Mouse (Mus musculus) kidney, adult 2 months (tissue): Measurements from ENCODE around the gene Ifnar1. TPM values are rescaled to one million over a fixed set of nuclear protein-coding genes. Genes with fewer than 3 reads are reported as not detected.

Source experiments
- DNase-seq: peaks from one replicate; pipeline ENCODE4 v3.0.0; 2021
- H3K27ac ChIP-seq: fragments of 200-500 bp; 2 replicates; pipeline ENCODE4 v1.5.1; 2012; ENCODE audit warnings: low read depth, low read length, control low read depth, inconsistent platforms; ENCODE audit not compliant: insufficient read depth
- H3K27me3 ChIP-seq: fragments of 200-500 bp; replicated peaks from 2 replicates; pipeline ENCODE4 v1.6.1; 2012; ENCODE audit warnings: mild to moderate bottlenecking, moderate library complexity, low read length, inconsistent platforms; ENCODE audit not compliant: control insufficient read depth, insufficient read depth
- H3K36me3 ChIP-seq: fragments of 200-500 bp; 2 replicates; pipeline ENCODE4 v1.6.1; 2012; ENCODE audit warnings: mild to moderate bottlenecking, moderate library complexity, low read length, inconsistent platforms; ENCODE audit not compliant: control insufficient read depth, insufficient read depth
- H3K4me1 ChIP-seq: fragments of 200-500 bp; 2 replicates; pipeline ENCODE4 v1.6.1; 2011; ENCODE audit warnings: low read length; ENCODE audit not compliant: control insufficient read depth, insufficient read depth
- H3K4me3 ChIP-seq: fragments of 200-500 bp; 2 replicates; pipeline ENCODE4 v1.5.1; 2011; ENCODE audit warnings: mild to moderate bottlenecking, low read depth, low read length, control low read depth; ENCODE audit not compliant: insufficient read depth
- CTCF ChIP-seq: fragments of 200-500 bp; conservative IDR thresholded peaks from 2 replicates; pipeline ENCODE4 v1.5.1; 2011; ENCODE audit warnings: low read depth, mild to moderate bottlenecking, control low read depth, low read length, moderate library complexity, mixed read lengths; ENCODE audit not compliant: insufficient read depth, insufficient read length
- POLR2A ChIP-seq: fragments of 200-500 bp; IDR thresholded peaks from one replicate; pipeline ENCODE4 v1.6.1; 2011; ENCODE audit warnings: low read depth, low read length, control low read depth
- WGBS: fragments of 180-500 bp; shearing (Covaris S2); methylation state at CpG from one replicate; pipeline ENCODE4 v1.1.7; 2018; 5-methylcytosine and 5-hydroxymethylcytosine counted together
- polyA plus RNA-seq: library from polyadenylated mRNA; depleted of rRNA; stranded (reverse); fragments of >200 nt; gene quantifications from 2 replicates; pipeline ENCODE4 v1.2.3, GENCODE M21; 2012

Ifnar1 gene
- polyA plus RNA-seq, 1 experiment = 22.2 TPM

DNA sequence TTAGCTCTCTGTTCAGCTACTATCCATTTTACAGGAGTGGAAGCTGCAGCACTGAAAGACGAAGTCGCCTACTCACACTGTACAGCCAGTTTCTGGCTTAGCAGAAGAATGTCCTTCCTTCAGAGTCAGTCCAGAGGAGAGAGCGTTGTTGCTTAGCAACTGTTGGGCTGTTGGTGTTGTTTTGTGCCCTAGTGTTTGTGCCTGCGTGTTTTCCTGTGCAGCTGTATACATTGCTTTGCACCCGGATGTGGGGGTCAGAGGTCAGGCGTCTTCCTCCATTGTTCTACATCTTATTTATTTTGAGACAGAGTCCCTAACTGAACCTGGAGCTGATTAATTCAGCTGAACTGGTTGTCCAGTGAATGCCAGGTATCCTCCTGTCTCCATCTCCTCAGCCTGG lies 18.5 kb upstream of the Ifnar1 start:
- no peaks in the 10 kb centered on the region for H3K27me3 ChIP-seq
- peak; percentile 49 for DNase-seq
- 31% methylated on average over 6 of the region's 6 CpGs for WGBS
- TF ChIP-seq POLR2A = no peak
- TF ChIP-seq CTCF = no peak
- H3K36me3 ChIP-seq = no peaks in the 10 kb centered on the region
- no peak overlapping the region for H3K27ac ChIP-seq
- H3K4me1 ChIP-seq = peaks cover 16% of the 10 kb centered on the region
- no peak overlapping the region for H3K4me3 ChIP-seq

DNA sequence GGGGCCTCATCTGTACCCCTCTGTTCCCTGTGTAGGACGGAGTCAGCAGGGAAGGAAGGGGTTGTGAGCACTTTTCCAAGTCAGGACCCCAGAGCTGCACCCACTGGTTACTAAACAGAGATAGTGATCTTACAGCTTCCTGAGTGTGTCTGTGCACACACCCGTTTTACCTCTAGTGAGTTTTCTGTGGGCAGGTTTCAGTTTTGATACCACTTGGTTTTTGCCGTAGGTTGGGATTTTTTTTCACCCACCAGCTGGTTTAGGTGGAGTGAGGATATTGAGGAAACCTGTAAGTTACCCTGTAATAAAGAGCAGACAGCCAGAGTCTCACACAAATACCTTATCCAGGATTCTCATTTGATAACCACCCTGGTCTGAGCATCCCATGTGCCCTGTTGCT lies 14.6 kb upstream of the Ifnar1 start:
- peaks cover 8% of the 10 kb centered on the region for H3K4me1 ChIP-seq
- 77% methylated on average over 3 of the region's 3 CpGs for WGBS
- no peaks in the 10 kb centered on the region for H3K27me3 ChIP-seq
- H3K4me3 ChIP-seq = no peak overlapping the region
- DNase-seq = no peak
- H3K36me3 ChIP-seq = no peaks in the 10 kb centered on the region
- no peak overlapping the region for H3K27ac ChIP-seq
- no peak for TF ChIP-seq CTCF
- TF ChIP-seq POLR2A = no peak

DNA sequence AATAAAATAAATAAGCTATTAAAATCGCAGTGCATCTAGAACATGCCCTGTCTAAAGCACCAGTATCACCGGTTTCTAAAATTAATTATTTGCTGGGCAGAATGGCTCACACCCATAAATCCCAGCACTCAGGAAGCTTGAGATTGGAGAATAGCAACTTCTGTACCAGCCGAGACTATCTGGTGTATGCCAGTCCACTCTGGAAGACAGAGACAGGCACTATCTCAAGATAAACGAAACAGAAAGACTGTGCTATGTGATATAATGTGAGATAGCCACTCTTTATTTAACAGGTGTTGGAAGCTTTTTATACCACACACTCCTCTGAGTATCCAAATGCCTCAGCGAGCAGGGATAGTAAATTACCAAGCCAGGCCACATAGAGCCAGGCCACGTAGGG lies 13.6 kb upstream of the Ifnar1 start:
- H3K27ac ChIP-seq = no peak overlapping the region
- no peaks in the 10 kb centered on the region for H3K36me3 ChIP-seq
- no peak overlapping the region for H3K4me3 ChIP-seq
- no peak for DNase-seq
- peaks cover 5% of the 10 kb centered on the region for H3K4me1 ChIP-seq
- H3K27me3 ChIP-seq = no peaks in the 10 kb centered on the region
- WGBS = 74% methylated on average over 6 of the region's 6 CpGs
- TF ChIP-seq POLR2A (no peak), CTCF (no peak)

DNA sequence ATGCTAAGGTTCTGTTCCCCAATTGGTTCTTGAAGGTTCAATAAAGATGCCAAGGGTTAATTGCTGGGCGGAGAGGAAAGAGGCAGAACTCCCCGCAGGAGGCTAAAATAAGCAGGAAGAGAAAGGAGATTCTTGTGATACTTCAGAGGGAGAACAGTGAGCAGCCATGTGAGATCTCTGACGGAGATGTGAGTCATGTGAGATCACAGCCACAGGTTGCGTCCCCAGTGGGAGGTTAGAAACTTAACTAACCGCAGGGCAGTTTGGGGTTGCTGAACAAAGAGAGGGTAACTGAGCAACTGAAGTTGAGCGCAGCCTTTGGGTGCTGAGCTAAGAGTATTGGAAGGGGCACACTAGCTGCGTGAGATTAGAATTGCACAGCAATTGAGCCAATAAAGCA lies 9.3 kb upstream of the Ifnar1 start:
- Histone ChIP-seq H3K27me3 (no peaks in the 10 kb centered on the region), H3K4me1 (no peaks in the 10 kb centered on the region), H3K27ac (no peak overlapping the region), H3K4me3 (no peak overlapping the region), H3K36me3 (no peaks in the 10 kb centered on the region)
- TF ChIP-seq CTCF (no peak), POLR2A (no peak)
- DNase-seq = no peak
- 46% methylated on average over 7 of the region's 7 CpGs for WGBS

DNA sequence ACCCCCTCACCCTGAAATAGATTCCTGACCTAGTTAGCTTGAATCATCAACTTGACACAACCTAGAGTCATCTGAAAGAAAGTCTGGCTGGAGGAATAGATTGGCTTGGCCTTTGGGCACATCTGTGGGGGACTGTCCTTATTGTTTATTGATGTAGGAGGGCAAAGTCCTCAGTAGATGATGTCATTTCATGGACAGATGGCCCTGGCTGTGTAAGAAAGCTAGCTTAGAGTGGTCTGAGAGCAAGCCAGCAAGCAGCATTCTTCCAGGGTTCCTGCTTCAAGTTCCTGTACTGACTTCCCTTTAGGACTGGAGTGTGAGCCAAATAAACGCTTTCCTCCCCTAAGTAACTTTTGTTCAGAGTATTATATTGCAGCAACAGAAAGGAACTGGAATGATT lies 7.0 kb upstream of the Ifnar1 start:
- WGBS = 28% methylated on average over 1 of the region's 1 CpGs
- Histone ChIP-seq H3K27ac (no peak overlapping the region), H3K4me3 (no peak overlapping the region), H3K27me3 (no peaks in the 10 kb centered on the region), H3K36me3 (no peaks in the 10 kb centered on the region), H3K4me1 (no peaks in the 10 kb centered on the region)
- TF ChIP-seq POLR2A = no peak
- TF ChIP-seq CTCF = no peak
- DNase-seq = no peak

DNA sequence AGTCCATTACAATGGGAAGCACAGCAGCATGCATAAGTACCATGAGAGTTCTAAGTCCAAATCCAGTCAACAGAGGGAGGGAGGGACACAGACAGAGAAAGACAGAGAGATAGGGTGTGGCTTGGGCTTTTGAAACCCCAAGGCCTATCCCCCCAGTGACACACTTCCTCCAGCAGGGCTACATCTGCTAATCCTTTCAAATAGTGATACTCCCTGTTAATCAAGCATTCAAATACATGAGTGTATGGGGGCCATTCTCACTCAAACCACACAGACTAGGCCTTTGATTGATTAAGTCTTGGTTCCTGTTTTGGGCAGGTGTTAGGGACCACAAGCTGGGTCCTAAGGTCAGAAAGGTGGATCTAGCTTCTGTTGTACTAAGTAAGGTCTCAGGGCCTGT lies 4.5 kb upstream of the Ifnar1 start:
- DNase-seq = no peak
- no peaks in the 10 kb centered on the region for H3K27me3 ChIP-seq
- no peak for TF ChIP-seq POLR2A
- no peak for TF ChIP-seq CTCF
- H3K4me3 ChIP-seq = no peak overlapping the region
- H3K4me1 ChIP-seq = peaks cover 3% of the 10 kb centered on the region; the same call in 1 of the 2 replicates
- H3K36me3 ChIP-seq = no peaks in the 10 kb centered on the region
- H3K27ac ChIP-seq = no peak overlapping the region

DNA sequence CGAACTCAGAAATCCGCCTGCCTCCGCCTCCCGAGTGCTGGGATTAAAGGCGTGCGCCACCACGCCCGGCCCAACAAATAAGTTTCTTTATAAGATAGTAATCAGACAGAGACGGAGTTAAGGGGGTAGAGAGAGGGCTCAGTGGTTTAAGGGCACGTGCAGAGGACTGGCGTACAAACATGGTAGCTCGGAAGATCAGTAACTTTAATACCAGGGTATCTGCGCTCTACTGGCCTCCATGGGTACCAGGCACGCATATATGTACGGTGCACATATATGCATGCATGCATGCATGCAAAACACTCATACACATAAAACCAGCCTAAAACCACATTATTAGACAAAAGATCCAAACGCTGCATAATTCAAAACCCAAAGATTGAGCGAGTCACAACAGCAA lies 651 bp upstream of the Ifnar1 start:
- TF ChIP-seq POLR2A (no peak), CTCF (no peak)
- Histone ChIP-seq H3K4me3 (peak overlapping the region; percentile 49), H3K27me3 (no peaks in the 10 kb centered on the region), H3K36me3 (no peaks in the 10 kb centered on the region), H3K27ac (peak overlapping the region; percentile 63), H3K4me1 (peaks cover 7% of the 10 kb centered on the region; the same call in 1 of the 2 replicates)
- peak; percentile 18 for DNase-seq
- WGBS = 50% methylated on average over 17 of the region's 17 CpGs

DNA sequence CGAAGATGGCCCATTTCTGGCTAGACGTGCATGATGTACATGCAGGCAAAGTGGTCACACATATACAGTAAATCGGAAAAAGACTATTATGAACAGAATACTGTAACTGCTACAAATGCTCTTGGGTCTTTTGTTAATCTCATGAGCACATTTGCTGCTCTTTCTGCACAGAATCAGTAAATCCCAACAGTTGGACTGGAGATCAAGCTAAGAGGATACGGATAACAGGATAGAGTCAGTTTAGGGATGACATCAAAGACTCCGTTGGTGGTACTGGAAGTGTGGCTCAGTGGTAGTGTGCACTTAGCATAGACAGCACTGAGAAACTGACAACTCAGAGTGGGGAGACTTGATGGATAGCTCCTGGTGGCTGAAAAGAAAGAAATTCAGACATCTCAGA lies 803 bp downstream of the Ifnar1 start:
- Histone ChIP-seq H3K27me3 (no peaks in the 10 kb centered on the region), H3K4me1 (peaks cover 7% of the 10 kb centered on the region; the same call in 1 of the 2 replicates), H3K27ac (peak overlapping the region; percentile 74), H3K4me3 (peak overlapping the region; percentile 75), H3K36me3 (no peaks in the 10 kb centered on the region; the same call in 1 of the 2 replicates)
- WGBS = 21% methylated on average over 5 of the region's 5 CpGs
- no peak for TF ChIP-seq POLR2A
- TF ChIP-seq CTCF = no peak
- DNase-seq = no peak
